Comparison of ENCODE assay signal across 21 mouse cellular contexts in the genomic region with DNA sequence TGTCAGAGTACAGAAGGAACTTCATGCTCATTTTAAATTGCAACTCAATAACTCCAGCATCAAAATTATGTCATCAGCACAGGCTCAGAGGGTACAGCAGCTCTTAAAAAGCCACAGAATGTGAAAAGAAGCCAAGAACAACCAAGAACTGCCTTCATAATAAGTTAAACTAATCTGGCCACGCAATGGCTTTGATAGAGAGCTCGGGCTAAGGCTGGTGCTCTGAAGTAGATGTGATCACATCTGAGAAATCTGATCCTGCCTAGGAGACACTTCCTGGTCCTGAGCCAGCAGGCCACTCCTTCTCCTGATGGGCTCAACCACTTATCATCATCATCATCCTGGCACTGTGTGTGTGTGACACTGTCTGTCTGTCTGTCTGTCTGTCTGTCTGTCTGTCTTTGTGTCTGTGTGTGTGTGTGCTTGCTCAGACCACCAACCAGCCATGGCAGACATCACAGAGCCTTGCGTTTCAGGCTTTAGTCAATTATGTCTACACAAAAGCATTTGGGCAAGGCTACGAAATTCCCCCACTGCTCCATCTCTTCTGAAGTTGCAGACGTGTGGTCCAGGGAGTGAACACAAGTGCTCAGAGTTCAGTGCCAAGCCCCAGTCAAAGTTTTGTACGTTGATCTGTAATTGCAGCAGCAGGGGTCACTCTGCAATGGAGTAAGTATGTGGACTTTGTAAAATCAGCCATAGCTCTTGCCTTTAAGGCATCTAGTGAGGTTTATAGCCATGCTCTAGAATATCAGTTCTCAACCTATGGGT.
DNase-seq lines count a peak whose midpoint lies in the region; ATAC-seq and TF ChIP-seq lines count a peak whose summit lies in the region.
"Had no signal": no experiment of that assay in that cellular context is flagged by ENCODE, and none has a peak within 500 bp of the region (broad histone marks: within the 10 kb centered on the region; RNA-seq: fewer than 3 reads in every experiment).

No protein-coding gene starts in this region.

- H3K27ac ChIP-seq in heart, embryonic 13.5 days (replicated peaks) = 0 out of 2 replicates have a peak overlapping the region, but pooled peaks have one; percentile 63
- H3K27ac ChIP-seq in heart, embryonic 11.5 days (ENCODE audit: low read depth, low read length) = no peak overlapping the region
- H3K27ac ChIP-seq in kidney, embryonic 15.5 days = peak overlapping the region; percentile 48; the same call in 1 of the 2 replicates
- H3K27ac ChIP-seq in embryonic facial prominence, embryonic 12.5 days = peak overlapping the region; percentile 75; the same call in 1 of the 2 replicates
- H3K27ac ChIP-seq: hindbrain, embryonic 14.5 days; liver, embryonic 12.5 days; lung, embryonic 15.5 days had no signal

- no peak overlapping the region for H3ac ChIP-seq in myocyte (ENCODE audit: control insufficient read depth, insufficient read length)

- TF ChIP-seq POLR2A in myocyte (IDR thresholded peaks at IDR 0.05; ENCODE audit: insufficient read length, low read depth) = no peak

- H3K27me3 ChIP-seq in heart, embryonic 13.5 days (replicated peaks) = no peaks in the 10 kb centered on the region
- no peaks in the 10 kb centered on the region for H3K27me3 ChIP-seq in heart, embryonic 11.5 days (ENCODE audit: control insufficient read depth, insufficient read depth, low read length)
- no peaks in the 10 kb centered on the region for H3K27me3 ChIP-seq in kidney, embryonic 15.5 days
- no peaks in the 10 kb centered on the region for H3K27me3 ChIP-seq in embryonic facial prominence, embryonic 12.5 days
- no peaks in the 10 kb centered on the region for H3K27me3 ChIP-seq in myocyte (ENCODE audit: control insufficient read depth, insufficient read depth, insufficient read length)
- H3K27me3 ChIP-seq: embryonic facial prominence, embryonic 15.5 days; forebrain, embryonic 13.5 days; liver, embryonic 12.5 days; lung, embryonic 15.5 days; Patski had no signal

- DNase-seq in kidney, postnatal 4 days = no peak
- no peak for DNase-seq in right cerebral cortex, adult 18-20 months
- DNase-seq in right cerebral cortex, postnatal 10 days (ENCODE audit: low spot score in 2 of 2) = no peak
- DNase-seq: adrenal gland, postnatal 25 days; cerebellum, adult 2 months; kidney, adult 11 months; retina, postnatal 1 day; thymus, postnatal 14 days had no signal

- H3K9ac ChIP-seq in heart, embryonic 13.5 days = no peak overlapping the region
- no peak overlapping the region for H3K9ac ChIP-seq in heart, embryonic 11.5 days (ENCODE audit: low read depth, low read length)
- H3K9ac ChIP-seq in kidney, embryonic 15.5 days = no peak overlapping the region
- no peak overlapping the region for H3K9ac ChIP-seq in embryonic facial prominence, embryonic 12.5 days
- H3K9ac ChIP-seq: embryonic facial prominence, embryonic 15.5 days; forebrain, embryonic 13.5 days; hindbrain, embryonic 14.5 days; liver, embryonic 12.5 days; lung, embryonic 15.5 days; midbrain, embryonic 13.5 days had no signal

- peaks cover 57% of the 10 kb centered on the region for H3K4me1 ChIP-seq in heart, embryonic 13.5 days
- H3K4me1 ChIP-seq in heart, embryonic 11.5 days (ENCODE audit: control insufficient read depth, insufficient read depth, low read length) = peaks cover 20% of the 10 kb centered on the region
- H3K4me1 ChIP-seq in kidney, embryonic 15.5 days = peaks cover 82% of the 10 kb centered on the region
- H3K4me1 ChIP-seq in embryonic facial prominence, embryonic 12.5 days = peaks cover 57% of the 10 kb centered on the region

- no peaks in the 10 kb centered on the region for H3K9me3 ChIP-seq in heart, embryonic 13.5 days
- H3K9me3 ChIP-seq in heart, embryonic 11.5 days (replicated peaks; ENCODE audit: control insufficient read depth, low read length) = no peaks in the 10 kb centered on the region
- no peaks in the 10 kb centered on the region for H3K9me3 ChIP-seq in kidney, embryonic 15.5 days (replicated peaks)
- no peaks in the 10 kb centered on the region for H3K9me3 ChIP-seq in embryonic facial prominence, embryonic 12.5 days
- H3K9me3 ChIP-seq: embryonic facial prominence, embryonic 15.5 days; forebrain, embryonic 13.5 days; liver, embryonic 12.5 days; lung, embryonic 15.5 days; midbrain, embryonic 13.5 days had no signal

- ATAC-seq in heart, embryonic 13.5 days (ENCODE audit: extremely low read depth, insufficient number of reproducible peaks, low FRiP score, low TSS enrichment) = no peak
- ATAC-seq in heart, embryonic 11.5 days (replicated peaks; ENCODE audit: insufficient number of reproducible peaks, low FRiP score, low TSS enrichment) = no peak
- no peak for ATAC-seq in kidney, embryonic 15.5 days (replicated peaks; ENCODE audit: low FRiP score)
- ATAC-seq in embryonic facial prominence, embryonic 12.5 days (ENCODE audit: insufficient number of reproducible peaks, insufficient read depth, low FRiP score, low TSS enrichment) = no peak
- ATAC-seq: activated CD4-positive, CD25-positive, alpha-beta regulatory T cell, adult 4 months; forebrain, embryonic 13.5 days; liver, embryonic 12.5 days; midbrain, embryonic 13.5 days; Patski had no signal

- H3K79me2 ChIP-seq in myocyte (ENCODE audit: control insufficient read depth, insufficient read depth) = peaks cover 8% of the 10 kb centered on the region

- H3K4me2 ChIP-seq in heart, embryonic 13.5 days = no peak overlapping the region
- no peak overlapping the region for H3K4me2 ChIP-seq in heart, embryonic 11.5 days
- H3K4me2 ChIP-seq in kidney, embryonic 15.5 days = no peak overlapping the region
- no peak overlapping the region for H3K4me2 ChIP-seq in embryonic facial prominence, embryonic 12.5 days (replicated peaks)
- peak overlapping the region; percentile 59 for H3K4me2 ChIP-seq in myocyte (ENCODE audit: low read depth)
- H3K4me2 ChIP-seq: embryonic facial prominence, embryonic 15.5 days; forebrain, embryonic 13.5 days; hindbrain, embryonic 14.5 days; liver, embryonic 12.5 days; lung, embryonic 15.5 days; midbrain, embryonic 13.5 days had no signal

- H3K4me3 ChIP-seq in heart, embryonic 13.5 days = no peak overlapping the region
- H3K4me3 ChIP-seq in heart, embryonic 11.5 days (ENCODE audit: low read depth, low read length) = no peak overlapping the region
- H3K4me3 ChIP-seq in kidney, embryonic 15.5 days (replicated peaks) = no peak overlapping the region
- H3K4me3 ChIP-seq in embryonic facial prominence, embryonic 12.5 days = no peak overlapping the region
- no peak overlapping the region for H3K4me3 ChIP-seq in myocyte
- H3K4me3 ChIP-seq: embryonic facial prominence, embryonic 15.5 days; forebrain, embryonic 13.5 days; liver, embryonic 12.5 days; lung, embryonic 15.5 days; midbrain, embryonic 13.5 days had no signal

- WGBS in heart, embryonic 13.5 days = 59% methylated on average over 6 of the region's 6 CpGs
- 77% methylated on average over 6 of the region's 6 CpGs for WGBS in heart, embryonic 11.5 days (ENCODE audit: insufficient replicate concordance)
- WGBS in kidney, embryonic 15.5 days = 43% methylated on average over 6 of the region's 6 CpGs
- 54% methylated on average over 6 of the region's 6 CpGs for WGBS in embryonic facial prominence, embryonic 12.5 days

- no peaks in the 10 kb centered on the region for H3K36me3 ChIP-seq in heart, embryonic 13.5 days
- H3K36me3 ChIP-seq in heart, embryonic 11.5 days (ENCODE audit: control insufficient read depth, insufficient read depth, low read length) = no peaks in the 10 kb centered on the region
- H3K36me3 ChIP-seq in kidney, embryonic 15.5 days = no peaks in the 10 kb centered on the region
- H3K36me3 ChIP-seq in embryonic facial prominence, embryonic 12.5 days = no peaks in the 10 kb centered on the region
- no peaks in the 10 kb centered on the region for H3K36me3 ChIP-seq in myocyte (ENCODE audit: control insufficient read depth, insufficient read depth)
- H3K36me3 ChIP-seq: embryonic facial prominence, embryonic 15.5 days; liver, embryonic 12.5 days; lung, embryonic 15.5 days; midbrain, embryonic 13.5 days had no signal

TF ChIP-seq in myocyte, 11 proteins besides CTCF, POLR2A, EP300 and RAD21:
- TF ChIP-seq MYOD1 (IDR thresholded peaks at IDR 0.05; ENCODE audit: control insufficient read depth in 1 of 3, insufficient read length in 2 of 3, low read depth in 2 of 3) (no peak), POLR2AphosphoS2 (IDR thresholded peaks at IDR 0.05; ENCODE audit: insufficient read length, low read depth) (no peak), TCF12 (IDR thresholded peaks at IDR 0.05; ENCODE audit: insufficient read depth, poor library complexity, severe bottlenecking) (no peak), TCF3 (IDR thresholded peaks at IDR 0.05; ENCODE audit: insufficient read length, low read depth) (no peak), MYOG (IDR thresholded peaks at IDR 0.05; ENCODE audit: control insufficient read depth in 1 of 3, insufficient read depth in 1 of 3, insufficient read length in 2 of 3, low read depth in 2 of 3) (no peak), USF1 (IDR thresholded peaks at IDR 0.05; ENCODE audit: low read depth) (no peak), REST (IDR thresholded peaks at IDR 0.05; ENCODE audit: insufficient read depth, insufficient read length) (no peak), SRF (IDR thresholded peaks at IDR 0.05; ENCODE audit: control insufficient read depth, insufficient read length, low read depth) (no peak), E2F4 (IDR thresholded peaks at IDR 0.05; ENCODE audit: insufficient read depth) (no peak), CEBPB (IDR thresholded peaks at IDR 0.05; ENCODE audit: insufficient read depth, poor library complexity, severe bottlenecking) (no peak), MAX (IDR thresholded peaks at IDR 0.05; ENCODE audit: low read depth) (no peak)
